Mouse (Mus musculus) brain, embryonic 14.5 days (tissue): ENCODE measurements around the gene Tmub1.

Source experiments
- CTCF ChIP-seq: fragments of 200-500 bp; IDR thresholded peaks from 2 replicates; pipeline ENCODE4 v1.5.1; 2012; ENCODE audit warnings: inconsistent platforms, mild to moderate bottlenecking, moderate library complexity, borderline replicate concordance; ENCODE audit not compliant: insufficient read depth, insufficient read length; ENCODE audit errors: extremely low read depth
- POLR2A ChIP-seq: fragments of 200-500 bp; IDR thresholded peaks from 2 replicates; pipeline ENCODE4 v1.6.1; 2012; ENCODE audit warnings: mild to moderate bottlenecking, inconsistent platforms, borderline replicate concordance; ENCODE audit not compliant: poor library complexity, insufficient read depth, insufficient read length, severe bottlenecking; ENCODE audit errors: extremely low read depth

DNA sequence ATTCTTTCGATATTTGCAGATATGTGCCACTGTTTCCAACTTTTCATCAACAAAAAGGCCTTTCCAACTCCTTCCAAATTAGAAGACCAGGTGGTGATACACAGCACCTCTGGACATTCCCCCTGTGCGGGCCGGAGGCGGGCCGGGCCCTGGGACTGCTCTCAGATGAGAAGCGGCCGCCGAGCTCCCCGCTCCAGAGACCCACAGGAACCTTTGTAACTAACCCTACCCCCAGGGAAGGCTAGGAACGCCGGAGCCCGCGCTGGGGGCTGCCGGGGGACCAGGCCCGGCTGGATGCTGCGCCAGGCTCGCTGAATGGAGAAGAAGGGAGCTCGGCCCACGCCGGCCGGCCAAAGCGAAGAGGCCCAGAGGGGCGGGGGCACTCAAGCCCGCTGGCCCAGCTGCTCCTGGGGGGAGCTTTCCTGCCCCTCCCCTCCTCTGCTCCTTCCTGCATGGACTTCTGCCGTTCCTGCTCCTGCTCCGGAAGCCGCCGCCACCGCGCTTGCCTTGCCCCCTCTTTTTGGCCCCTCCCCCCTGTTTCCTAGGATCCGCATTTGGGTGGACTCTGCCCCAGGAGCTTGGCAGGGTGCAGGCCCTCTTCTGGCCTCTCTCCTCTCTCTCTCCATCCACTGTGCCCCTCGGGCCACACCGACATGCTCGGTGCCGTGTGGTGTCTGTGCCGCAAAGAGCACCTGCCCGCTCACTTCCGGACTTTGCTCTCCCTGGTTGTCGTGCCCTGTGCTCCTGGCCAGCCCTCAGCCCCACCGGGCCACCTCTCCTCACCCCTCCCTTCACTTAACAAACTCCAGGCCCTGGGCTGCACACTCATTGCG lies 34.8 kb upstream of the Tmub1 start:
- TF ChIP-seq CTCF (no peak), POLR2A (no peak)
